Mouse (Mus musculus) adrenal gland, adult (tissue): ENCODE data around the gene Uba2.
"Not testable (repeated sequence)": the region's sequence is repeated elsewhere in the genome, so short reads cannot be mapped to it uniquely, and the experiment has no call there.

Experiments used
- DNase-seq, 2 experiments: peaks; one replicate each; pipeline ENCODE4 v3.0.0; 2022 to 2023; ENCODE audit warnings: low spot score in 1 of 2; ENCODE audit not compliant: inconsistent age in 2 of 2

Gene Uba2

GRCm38 (mm10) chr7:34167766-34168469, 1.5 kb downstream of the Uba2 start:
- no peak for DNase-seq

DNA sequence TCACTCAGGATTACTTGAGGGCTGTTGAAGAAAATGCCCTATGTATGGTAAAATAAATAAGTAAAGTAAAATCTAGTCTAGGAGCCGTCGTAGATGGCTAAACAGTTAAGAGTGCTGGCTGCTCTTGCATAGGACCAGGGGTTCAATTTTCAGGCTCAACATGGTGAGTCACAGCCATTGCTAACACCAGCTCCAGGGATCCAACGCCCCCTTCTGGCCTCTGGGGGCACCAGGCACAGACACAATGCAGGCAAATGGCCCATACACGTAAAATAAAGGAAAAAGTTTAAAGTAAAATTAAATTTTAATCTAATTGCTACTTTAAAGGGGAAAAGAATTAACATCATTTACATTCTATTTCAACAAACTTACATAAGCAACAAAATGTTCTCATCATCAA, 2.5 kb downstream of the Uba2 start:
- peak; percentile 45 to 75 for DNase-seq

GRCm38 (mm10) chr7:34165999-34166398, 3.4 kb downstream of the Uba2 start:
- no peak for DNase-seq

- no peak for DNase-seq
Measured at GRCm38 (mm10) chr7:34164671-34165070, 4.7 kb downstream of the Uba2 start.

- no peak for DNase-seq
Measured at GRCm38 (mm10) chr7:34159167-34159566, 10.2 kb downstream of the Uba2 start.

DNA sequence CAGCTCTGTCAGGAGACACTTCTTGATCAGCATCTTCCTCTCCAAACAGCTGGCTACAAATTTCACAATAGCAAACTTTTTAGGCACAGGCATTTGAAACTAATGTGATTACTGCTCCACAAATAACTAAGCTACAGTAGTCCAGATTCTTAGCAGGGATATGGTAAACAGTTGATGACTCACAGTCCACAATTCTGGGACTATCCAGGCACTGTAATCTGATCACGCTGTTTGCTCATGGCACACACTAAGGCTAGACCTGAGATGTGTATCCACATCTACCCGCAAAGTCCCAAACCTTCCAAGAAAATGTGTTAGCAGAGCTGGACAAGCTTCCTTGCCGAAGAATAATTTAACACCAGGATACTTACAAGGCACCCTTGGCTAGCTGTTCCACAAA, 11.4 kb downstream of the Uba2 start:
- no peak for DNase-seq

- no peak for DNase-seq
Measured at GRCm38 (mm10) chr7:34147193-34147592, 22.2 kb downstream of the Uba2 start.

- DNase-seq: no peak
Measured at GRCm38 (mm10) chr7:34141123-34141522, 28.3 kb downstream of the Uba2 start.

DNA sequence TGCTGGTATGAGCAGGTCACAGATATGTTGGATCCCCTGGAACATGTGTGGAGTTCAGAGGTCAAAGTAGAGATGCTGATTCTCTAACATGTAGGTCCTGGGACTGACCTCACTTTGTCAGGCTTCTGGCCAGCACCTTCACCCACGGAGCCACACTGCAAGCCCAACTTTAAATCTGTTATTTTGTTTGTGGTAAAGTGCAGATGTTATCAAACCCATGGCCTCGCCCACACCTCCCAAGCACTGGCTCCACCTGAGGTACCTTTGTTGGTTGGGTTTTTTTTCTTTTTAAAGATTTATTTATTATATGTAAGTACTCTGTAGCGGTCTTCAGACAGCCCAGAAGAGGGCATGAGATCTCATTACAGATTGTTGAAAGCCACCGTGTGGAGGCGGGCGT, 29.9 kb downstream of the Uba2 start:
- DNase-seq: no peak

- DNase-seq: no peak
Measured at GRCm38 (mm10) chr7:34134336-34134735, 35.1 kb downstream of the Uba2 start.

GRCm38 (mm10) chr7:34133117-34133762, 36.2 kb downstream of the Uba2 start, which contains the start of gene Wtip:
Wtip (minus strand) TSS chr7:34133268.
- peak; percentile 85 to 92 for DNase-seq

GRCm38 (mm10) chr7:34132355-34133079, 36.9 kb downstream of the Uba2 start:
- DNase-seq: peak; percentile 42 to 72

GRCm38 (mm10) chr7:34131959-34132354, 37.4 kb downstream of the Uba2 start:
- DNase-seq: peak in 1 of 2 experiments; percentile 32

DNA sequence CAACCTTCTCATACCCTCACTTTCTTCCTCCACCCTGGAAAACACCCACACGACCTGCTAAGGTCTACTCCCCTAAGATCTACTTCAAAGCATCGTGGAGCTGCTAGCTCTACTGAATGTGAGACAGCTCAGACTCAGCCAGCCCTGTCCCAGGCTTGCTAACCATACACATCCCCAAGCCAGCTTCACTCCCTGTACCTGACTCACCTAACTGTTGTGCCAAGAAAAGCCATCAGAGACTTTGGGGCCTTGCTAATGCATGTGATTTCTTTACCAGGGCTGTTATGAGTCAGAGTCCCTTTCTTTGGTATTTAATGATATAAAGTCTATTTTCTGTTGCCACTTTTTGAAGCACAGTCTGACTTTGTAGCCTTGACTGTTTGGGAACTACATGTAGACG, 38.3 kb downstream of the Uba2 start:
- peak; percentile 44 to 66 for DNase-seq

DNA sequence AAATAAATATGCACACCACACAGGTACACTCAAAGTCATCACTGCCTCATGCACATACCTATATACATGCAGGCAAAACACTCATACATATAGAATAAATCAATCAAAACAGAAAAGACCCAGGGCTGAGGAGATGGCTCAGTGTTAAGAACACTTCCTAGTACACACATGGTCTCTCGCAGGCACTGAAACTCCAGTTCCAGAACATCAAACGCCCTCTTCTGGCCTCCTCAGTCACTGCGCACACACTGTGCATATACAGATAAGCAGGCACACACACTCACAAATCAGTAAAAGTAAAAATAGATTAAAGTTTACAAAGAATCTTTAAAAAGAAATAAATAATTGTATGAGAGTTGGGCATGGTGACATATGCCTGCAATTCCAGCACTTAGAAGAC, 43.1 kb downstream of the Uba2 start:
- DNase-seq: no peak

DNA sequence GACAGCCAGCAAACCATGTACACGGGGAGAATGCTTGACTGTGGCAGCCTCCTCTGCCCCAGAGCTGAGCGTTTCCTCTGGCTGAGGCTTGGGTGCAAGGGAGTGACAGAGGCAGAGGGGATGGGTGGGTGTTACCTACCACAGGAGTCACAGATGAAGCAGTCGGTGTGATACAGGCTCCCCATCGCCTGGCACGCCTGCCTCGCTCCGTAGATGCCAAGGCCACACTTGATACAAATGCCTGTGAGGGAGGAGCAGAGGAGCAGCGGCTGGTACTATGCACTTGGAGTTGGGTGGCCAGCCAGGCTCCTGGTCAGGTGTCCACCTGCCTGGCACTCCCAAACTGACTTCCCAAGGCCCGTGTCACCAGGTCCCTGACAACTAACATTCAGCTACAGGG, 44.1 kb downstream of the Uba2 start:
- peak; percentile 38 to 62 for DNase-seq

GRCm38 (mm10) chr7:34122987-34123720, 46.2 kb downstream of the Uba2 start:
- no peak for DNase-seq

DNA sequence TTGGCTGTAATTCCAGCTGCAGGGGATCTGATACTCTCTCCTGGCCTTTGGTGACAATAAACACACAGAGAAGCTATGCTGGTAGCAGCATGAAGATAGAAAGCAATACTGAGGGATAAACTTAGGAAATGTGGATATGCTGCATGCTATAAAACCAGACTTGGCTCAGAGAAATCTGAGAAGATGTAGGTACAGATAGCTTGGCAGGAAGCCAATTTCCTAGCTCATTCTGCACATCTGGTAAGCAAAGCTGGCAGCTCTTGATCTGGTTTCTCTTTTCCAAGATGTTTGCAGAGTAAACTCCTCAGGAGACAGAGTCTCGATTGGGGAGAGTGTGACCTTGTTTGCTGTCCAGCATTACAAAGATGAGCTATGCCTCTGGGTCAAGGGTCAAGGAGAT, 48.8 kb downstream of the Uba2 start:
- not testable (repeated sequence) for DNase-seq

GRCm38 (mm10) chr7:34116601-34117000, 52.8 kb downstream of the Uba2 start:
- DNase-seq: no peak

- DNase-seq: no peak
Measured at GRCm38 (mm10) chr7:34109190-34109589, 60.2 kb downstream of the Uba2 start.

- no peak for DNase-seq
Measured at GRCm38 (mm10) chr7:34101276-34101675, 68.1 kb downstream of the Uba2 start.
